Comparison of ENCODE assay signal across 27 mouse cellular contexts in the genomic region with DNA sequence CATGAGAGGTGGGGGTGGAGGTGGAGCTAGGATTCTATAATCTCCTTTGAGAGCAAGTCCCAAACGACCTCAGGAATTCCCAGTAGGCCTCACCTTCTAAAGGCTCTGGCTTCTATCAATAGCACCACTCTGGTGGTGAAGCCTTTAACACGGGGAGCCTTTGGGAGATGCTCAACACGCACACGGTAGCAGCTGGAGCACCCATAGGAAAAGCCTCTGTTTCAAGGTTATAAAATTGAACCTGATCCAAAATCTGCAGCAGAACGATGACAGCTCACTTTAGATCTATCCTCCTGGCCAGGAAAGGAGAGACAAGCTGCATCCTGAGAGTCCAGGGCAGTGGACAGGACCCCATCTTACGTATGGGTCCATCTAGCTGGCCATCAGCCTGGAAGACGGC. TPM values are rescaled to one million over a fixed set of nuclear protein-coding genes. Genes with fewer than 3 reads are reported as not detected.
DNase-seq lines count a peak whose midpoint lies in the region; ATAC-seq and TF ChIP-seq lines count a peak whose summit lies in the region.
"Had no signal": no experiment of that assay in that cellular context is flagged by ENCODE, and none has a peak within 500 bp of the region (broad histone marks: within the 10 kb centered on the region; RNA-seq: fewer than 3 reads in every experiment).

No protein-coding gene starts in this region.

- WGBS in heart, embryonic 10.5 days, result 45% methylated on average over 7 of the region's 7 CpGs
- WGBS in heart, postnatal 0 days, result 12% methylated on average over 7 of the region's 7 CpGs
- 44% methylated on average over 7 of the region's 7 CpGs for WGBS in heart, embryonic 11.5 days (ENCODE audit: insufficient replicate concordance)
- 73% methylated on average over 7 of the region's 7 CpGs for WGBS in kidney, postnatal 0 days
- 61% methylated on average over 7 of the region's 7 CpGs for WGBS in kidney, embryonic 14.5 days

- TF ChIP-seq CTCF in heart, postnatal 0 days (IDR thresholded peaks at IDR 0.05; ENCODE audit: low read depth), result no peak
- no peak for TF ChIP-seq CTCF in kidney, postnatal 0 days (IDR thresholded peaks at IDR 0.05; ENCODE audit: low read depth)

- H3K27ac ChIP-seq in heart, embryonic 10.5 days, result no peak overlapping the region
- H3K27ac ChIP-seq in heart, postnatal 0 days (ENCODE audit: low read depth), result no peak overlapping the region
- H3K27ac ChIP-seq in heart, embryonic 11.5 days (ENCODE audit: low read depth, low read length), result no peak overlapping the region
- no peak overlapping the region for H3K27ac ChIP-seq in kidney, postnatal 0 days
- no peak overlapping the region for H3K27ac ChIP-seq in kidney, embryonic 14.5 days (ENCODE audit: low read depth, low read length)
- H3K27ac ChIP-seq: forebrain, embryonic 12.5 days; hindbrain, embryonic 15.5 days; liver, embryonic 12.5 days; midbrain, embryonic 10.5 days; midbrain, embryonic 15.5 days; neural tube, embryonic 15.5 days had no signal

- no peak overlapping the region for H3K4me3 ChIP-seq in heart, embryonic 10.5 days
- no peak overlapping the region for H3K4me3 ChIP-seq in heart, postnatal 0 days (ENCODE audit: low read depth, low read length)
- no peak overlapping the region for H3K4me3 ChIP-seq in heart, embryonic 11.5 days (ENCODE audit: low read depth, low read length)
- H3K4me3 ChIP-seq in kidney, postnatal 0 days (replicated peaks; ENCODE audit: low read depth, low read length), result no peak overlapping the region
- no peak overlapping the region for H3K4me3 ChIP-seq in kidney, embryonic 14.5 days (ENCODE audit: low read length)
- H3K4me3 ChIP-seq: erythroblast, embryonic 14.5 days; forebrain, embryonic 12.5 days; hindbrain, embryonic 15.5 days; liver, embryonic 12.5 days; midbrain, embryonic 10.5 days; midbrain, embryonic 15.5 days; neural tube, embryonic 15.5 days had no signal

- H3K4me2 ChIP-seq in heart, postnatal 0 days (ENCODE audit: low read depth, low read length), result no peak overlapping the region
- H3K4me2 ChIP-seq in heart, embryonic 11.5 days, result no peak overlapping the region
- H3K4me2 ChIP-seq in kidney, postnatal 0 days (ENCODE audit: low read length), result no peak overlapping the region
- H3K4me2 ChIP-seq in kidney, embryonic 14.5 days (replicated peaks; ENCODE audit: low read depth, low read length), result no peak overlapping the region
- H3K4me2 ChIP-seq: forebrain, embryonic 12.5 days; hindbrain, embryonic 15.5 days; liver, embryonic 12.5 days; midbrain, embryonic 15.5 days; neural tube, embryonic 15.5 days had no signal

- peak; percentile 77 for ATAC-seq in heart, postnatal 0 days (ENCODE audit: insufficient read depth, low read depth)
- no peak for ATAC-seq in heart, embryonic 11.5 days (replicated peaks; ENCODE audit: insufficient number of reproducible peaks, low FRiP score, low TSS enrichment)
- no peak for ATAC-seq in kidney, postnatal 0 days (replicated peaks; ENCODE audit: low FRiP score, low read depth)
- ATAC-seq in kidney, embryonic 14.5 days (ENCODE audit: low FRiP score, low TSS enrichment), result no peak
- ATAC-seq: liver, embryonic 12.5 days; liver, postnatal 0 days; midbrain, embryonic 15.5 days had no signal

- TF ChIP-seq EP300 in heart, postnatal 0 days (IDR thresholded peaks at IDR 0.05; ENCODE audit: low read depth), result 0 out of 2 replicates have a peak, but pooled peaks have one; percentile 36

- no peaks in the 10 kb centered on the region for H3K9me3 ChIP-seq in heart, embryonic 10.5 days
- no peaks in the 10 kb centered on the region for H3K9me3 ChIP-seq in heart, postnatal 0 days (replicated peaks; ENCODE audit: control insufficient read depth, low read length)
- H3K9me3 ChIP-seq in heart, embryonic 11.5 days (replicated peaks; ENCODE audit: control insufficient read depth, low read length), result 0 out of 2 replicates have a peak, but pooled peaks cover 2% of the 10 kb centered on the region
- no peaks in the 10 kb centered on the region for H3K9me3 ChIP-seq in kidney, postnatal 0 days (replicated peaks; ENCODE audit: low read length)
- no peaks in the 10 kb centered on the region for H3K9me3 ChIP-seq in kidney, embryonic 14.5 days (ENCODE audit: control insufficient read depth, low read length)
- H3K9me3 ChIP-seq: forebrain, embryonic 12.5 days; hindbrain, embryonic 15.5 days; liver, embryonic 12.5 days; midbrain, embryonic 10.5 days; midbrain, embryonic 15.5 days; neural tube, embryonic 15.5 days had no signal

- no peak overlapping the region for H3K9ac ChIP-seq in heart, postnatal 0 days (replicated peaks; ENCODE audit: low read depth, low read length)
- no peak overlapping the region for H3K9ac ChIP-seq in heart, embryonic 11.5 days (ENCODE audit: low read depth, low read length)
- no peak overlapping the region for H3K9ac ChIP-seq in kidney, postnatal 0 days (ENCODE audit: low read depth, low read length)
- H3K9ac ChIP-seq in kidney, embryonic 14.5 days (ENCODE audit: low read depth, low read length), result no peak overlapping the region
- H3K9ac ChIP-seq: forebrain, embryonic 12.5 days; hindbrain, embryonic 15.5 days; liver, embryonic 12.5 days; liver, postnatal 0 days; midbrain, embryonic 15.5 days; neural tube, embryonic 15.5 days had no signal

- 0 out of 2 replicates have a peak, but pooled peaks cover 3% of the 10 kb centered on the region for H3K27me3 ChIP-seq in heart, embryonic 10.5 days (ENCODE audit: insufficient read depth, poor library complexity, severe bottlenecking)
- peaks cover 9% of the 10 kb centered on the region; the same call in 1 of the 2 replicates for H3K27me3 ChIP-seq in heart, postnatal 0 days (ENCODE audit: control insufficient read depth, insufficient read depth, low read length)
- peaks cover 4% of the 10 kb centered on the region; the same call in 1 of the 2 replicates for H3K27me3 ChIP-seq in heart, embryonic 11.5 days (ENCODE audit: control insufficient read depth, insufficient read depth, low read length)
- H3K27me3 ChIP-seq in kidney, postnatal 0 days (ENCODE audit: insufficient read depth, low read length), result no peaks in the 10 kb centered on the region
- no peaks in the 10 kb centered on the region for H3K27me3 ChIP-seq in kidney, embryonic 14.5 days (ENCODE audit: control insufficient read depth, insufficient read depth, low read length)
- H3K27me3 ChIP-seq: hindbrain, embryonic 15.5 days; midbrain, embryonic 15.5 days had no signal

- DNase-seq in heart, embryonic 10.5 days (ENCODE audit: low spot score), result peak; percentile 85
- no peak for DNase-seq in heart, adult 8-10 months (ENCODE audit: low spot score)
- DNase-seq in heart, postnatal 0 days (ENCODE audit: low spot score), result peak; percentile 53
- peak; percentile 40 for DNase-seq in kidney, postnatal 0 days (ENCODE audit: low spot score)
- DNase-seq: B cell, adult 2 months; cerebellum, adult 2 months; cerebellum, postnatal 14 days; gastrocnemius, postnatal 10 days; kidney, postnatal 10 days; layer of hippocampus, postnatal 36 days; left cerebral cortex, postnatal 4 days; liver, postnatal 0 days; lung, postnatal 14 days; right cerebral cortex, postnatal 14 days; thymus, postnatal 4 days had no signal

- H3K36me3 ChIP-seq in heart, embryonic 10.5 days, result no peaks in the 10 kb centered on the region
- no peaks in the 10 kb centered on the region for H3K36me3 ChIP-seq in heart, postnatal 0 days (replicated peaks; ENCODE audit: control insufficient read depth, insufficient read depth, low read length)
- no peaks in the 10 kb centered on the region for H3K36me3 ChIP-seq in heart, embryonic 11.5 days (ENCODE audit: control insufficient read depth, insufficient read depth, low read length)
- H3K36me3 ChIP-seq in kidney, postnatal 0 days (ENCODE audit: insufficient read depth, low read length), result no peaks in the 10 kb centered on the region
- H3K36me3 ChIP-seq in kidney, embryonic 14.5 days (ENCODE audit: control insufficient read depth, insufficient read depth, low read length), result no peaks in the 10 kb centered on the region
- H3K36me3 ChIP-seq: forebrain, embryonic 12.5 days; hindbrain, embryonic 15.5 days; liver, embryonic 12.5 days; midbrain, embryonic 10.5 days; midbrain, embryonic 15.5 days; neural tube, embryonic 15.5 days had no signal

- peaks cover 6% of the 10 kb centered on the region; the same call in 1 of the 2 replicates for H3K4me1 ChIP-seq in heart, embryonic 10.5 days
- no peaks in the 10 kb centered on the region for H3K4me1 ChIP-seq in heart, postnatal 0 days (ENCODE audit: control insufficient read depth, insufficient read depth)
- no peaks in the 10 kb centered on the region for H3K4me1 ChIP-seq in heart, embryonic 11.5 days (ENCODE audit: control insufficient read depth, insufficient read depth, low read length)
- H3K4me1 ChIP-seq in kidney, postnatal 0 days (replicated peaks; ENCODE audit: insufficient read depth, low read length), result no peaks in the 10 kb centered on the region
- H3K4me1 ChIP-seq in kidney, embryonic 14.5 days (ENCODE audit: control insufficient read depth, insufficient read depth, low read length), result no peaks in the 10 kb centered on the region; the same call in 1 of the 2 replicates
- H3K4me1 ChIP-seq: hindbrain, embryonic 15.5 days; liver, embryonic 12.5 days; midbrain, embryonic 10.5 days; midbrain, embryonic 15.5 days had no signal

RNA-seq across cellular contexts. Expression of a gene that starts 53.7 kb away (rescaled TPM):
- 3.0 and 3.9 TPM in 2 replicates for polyA plus RNA-seq in heart, embryonic 10.5 days (2016; fragmentation: Nextera tagmentation; extraction: Ambion mirVana)
- not detected for total RNA-seq in heart, adult 8-10 months (2022)
- total RNA-seq in heart, postnatal 0 days (2014; rRNA removed; ENCODE audit: low replicate concordance), result 1.1 TPM in 1 of 2 replicates, not detected in the other
- polyA plus RNA-seq in heart, postnatal 0 days (2015; fragmentation: Nextera tagmentation; extraction: Ambion mirVana), result not detected in 2 replicates
- 0.65 and 1.3 TPM in 2 replicates for polyA plus RNA-seq in heart, embryonic 11.5 days (2014; fragmentation: Nextera tagmentation; extraction: Ambion mirVana)
- not detected in 2 replicates for polyA plus RNA-seq in kidney, postnatal 0 days (2015; fragmentation: Nextera tagmentation; extraction: Ambion mirVana)
- polyA plus RNA-seq in kidney, embryonic 14.5 days (2014; fragmentation: Nextera tagmentation; extraction: Ambion mirVana), result not detected in 2 replicates
- total RNA-seq: granulocyte monocyte progenitor cell, adult 5-6 weeks; hematopoietic stem cell, adult 5-6 weeks; megakaryocyte progenitor cell, adult 5-6 weeks had no signal
- polyA plus RNA-seq: cerebellum, adult 2 months; liver, postnatal 0 days had no signal
